Mouse (Mus musculus) megakaryocyte, adult 5-6 weeks (primary cell): ENCODE data around the gene Morc1. TPM values are rescaled to one million over a fixed set of nuclear protein-coding genes. Genes with fewer than 3 reads are reported as not detected.

Experiments used
- ATAC-seq: 2 replicates; pipeline ENCODE4 v1.8.0; 2016; ENCODE audit warnings: mild to moderate bottlenecking, inconsistent platforms; ENCODE audit not compliant: poor library complexity, severe bottlenecking
- total RNA-seq, 2 experiments: library from RNA; stranded (forward) in 1 of 2; stranded (reverse) in 1 of 2; fragments of 153-499, 151-499 nt in 1 of 2; fragments of 221-1000, 200-1000 nt in 1 of 2; gene quantifications; 2 replicates each; pipeline versions ENCODE4 v1.2.3 to v1.2.4; 2015 to 2017

Gene Morc1
- total RNA-seq, 2 experiments from 2014 or later, result not detected

- peak; percentile 84 for ATAC-seq
Observed at GRCm38 (mm10) chr16:48623447-48623846, 192.4 kb downstream of the Morc1 start.

DNA sequence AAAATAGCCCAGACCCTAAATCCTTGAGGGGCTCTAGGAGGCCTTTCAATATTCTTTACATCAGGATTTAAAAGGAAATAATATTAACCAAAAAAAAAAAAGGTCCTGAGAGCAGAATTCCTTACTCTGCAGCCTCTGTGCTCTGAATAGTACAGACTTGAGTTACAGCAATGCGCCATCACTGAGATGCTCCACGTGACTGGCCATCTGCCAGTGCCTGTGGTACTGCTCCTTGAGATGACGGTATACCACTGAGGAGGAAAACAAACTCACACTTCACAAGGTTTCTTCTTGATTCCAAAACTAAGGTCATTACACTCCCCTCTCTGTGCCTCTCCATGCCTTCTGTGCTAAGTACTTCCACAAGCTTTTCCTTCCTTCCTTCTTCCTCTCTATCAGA lies 195.1 kb downstream of the Morc1 start:
- no peak for ATAC-seq

- ATAC-seq, result 0 out of 2 replicates have a peak, but pooled peaks have one; percentile 20
Observed at GRCm38 (mm10) chr16:48627296-48627695, 196.3 kb downstream of the Morc1 start.

GRCm38 (mm10) chr16:48629710-48630109 lies 198.7 kb downstream of the Morc1 start:
- ATAC-seq, result no peak

- ATAC-seq, result no peak
Observed at GRCm38 (mm10) chr16:48630466-48630865, 199.4 kb downstream of the Morc1 start.

GRCm38 (mm10) chr16:48632351-48632750 lies 201.3 kb downstream of the Morc1 start:
- ATAC-seq, result 0 out of 2 replicates have a peak, but pooled peaks have one; percentile 35

DNA sequence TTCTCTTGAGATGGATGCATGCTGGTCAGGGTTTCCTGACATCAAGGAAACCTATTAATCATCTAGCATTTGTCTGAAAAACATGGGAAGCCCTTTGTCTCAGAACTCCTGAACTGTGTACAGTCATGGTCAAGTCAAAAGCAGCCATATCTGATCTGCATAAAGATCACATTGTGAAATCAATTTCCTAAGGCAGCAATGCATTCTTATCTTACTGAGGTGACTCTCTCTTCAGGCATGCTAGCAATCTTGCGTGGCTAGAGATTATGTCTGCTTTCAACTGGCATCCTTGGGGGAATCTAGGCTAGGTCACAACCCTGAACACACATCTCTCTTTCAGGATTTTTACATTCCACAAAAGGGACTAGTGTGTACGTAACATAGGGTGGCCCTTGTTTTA lies 215.2 kb downstream of the Morc1 start:
- no peak for ATAC-seq

DNA sequence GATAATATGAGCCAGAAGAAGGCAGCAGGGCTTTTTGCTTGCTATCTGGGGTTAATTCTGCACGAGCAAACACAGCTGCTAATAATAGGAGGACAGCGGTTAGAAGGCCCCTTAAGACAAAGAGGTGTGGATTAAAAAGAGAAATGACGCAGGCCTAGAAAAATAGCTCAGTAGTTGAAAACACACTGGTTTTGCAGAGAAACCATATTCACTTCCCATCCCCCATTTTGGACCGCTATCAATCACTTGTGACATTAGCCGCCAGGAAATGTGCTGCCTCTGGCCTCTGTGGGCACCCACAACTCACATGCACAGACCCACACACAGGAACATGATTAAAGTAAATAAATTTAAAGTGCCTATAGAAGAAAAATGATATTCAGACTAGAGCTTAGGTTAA lies 240.7 kb downstream of the Morc1 start:
- ATAC-seq, result peak; percentile 50

DNA sequence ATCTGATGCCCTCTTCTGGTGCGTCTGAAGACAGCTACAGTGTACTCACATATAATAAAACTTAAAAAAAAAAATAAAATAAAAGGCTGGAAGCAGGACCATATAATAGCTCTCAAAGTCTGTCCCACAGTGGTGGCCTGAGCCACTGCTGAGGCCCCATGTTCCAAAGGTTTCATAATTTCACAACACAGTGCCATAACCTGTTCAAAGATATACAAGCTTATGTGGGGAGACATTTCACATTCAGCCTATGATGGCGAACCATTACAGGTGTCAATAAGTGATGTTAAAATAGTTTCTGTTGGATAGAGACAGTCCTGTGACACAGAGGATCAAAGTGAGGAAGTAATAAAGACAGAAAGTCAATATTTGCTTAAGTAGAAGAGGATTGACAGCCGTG lies 241.6 kb downstream of the Morc1 start:
- ATAC-seq, result no peak

DNA sequence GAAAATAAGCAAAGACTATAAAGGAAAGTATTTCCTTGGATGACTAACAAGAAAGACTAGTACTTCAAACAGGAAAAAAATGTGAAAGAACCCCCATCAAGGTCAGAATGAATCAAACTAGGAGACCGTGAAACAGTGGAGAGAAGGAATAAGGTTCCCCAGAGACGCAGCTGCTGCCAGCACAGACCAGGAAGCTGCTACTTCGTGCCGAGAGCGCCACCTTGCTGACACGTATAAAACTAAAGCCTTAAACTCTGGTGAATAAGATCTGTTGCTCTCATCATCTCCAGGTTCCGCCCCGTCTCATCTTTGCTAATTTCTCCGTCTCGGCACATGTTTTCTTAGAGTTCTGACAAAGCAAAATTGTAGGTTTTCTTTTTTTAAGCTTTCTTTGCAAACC lies 244.6 kb downstream of the Morc1 start:
- peak; percentile 92 for ATAC-seq

DNA sequence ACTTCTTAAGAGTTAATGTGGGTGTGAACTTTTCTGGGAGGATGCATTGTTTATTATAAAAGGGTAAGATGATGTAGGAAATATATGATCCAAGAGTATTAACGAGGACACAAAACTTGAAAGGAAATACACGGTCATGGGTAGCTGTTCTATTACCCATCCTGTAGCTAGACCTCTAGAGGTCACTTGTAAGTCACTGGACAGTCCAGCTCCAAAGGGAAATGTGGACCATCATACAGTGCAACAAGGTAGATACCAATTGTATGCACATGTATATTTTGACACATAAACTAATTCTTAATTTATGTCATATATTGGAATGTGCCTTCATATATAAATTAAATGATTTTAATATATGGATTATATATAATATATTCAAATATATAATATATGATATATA lies 245.2 kb downstream of the Morc1 start:
- no peak for ATAC-seq

DNA sequence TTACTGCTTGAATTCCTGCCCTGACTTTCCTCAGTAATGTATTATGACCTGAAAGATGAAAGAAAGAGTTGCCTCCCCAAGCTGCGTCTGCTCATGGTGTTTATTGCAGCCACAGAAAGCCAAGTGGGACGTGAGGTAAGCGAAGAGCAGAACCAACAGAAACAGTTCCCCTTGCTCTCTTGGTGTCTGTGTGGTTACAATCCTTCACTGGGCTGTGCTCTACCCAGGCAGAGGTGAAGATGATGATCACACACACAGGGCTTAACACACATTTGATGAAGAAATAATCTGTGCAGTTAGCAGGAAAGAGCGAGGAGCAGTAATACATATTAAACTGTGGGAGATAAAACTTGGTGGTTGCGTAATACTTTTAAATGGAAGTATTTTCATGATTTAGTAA lies 246.3 kb downstream of the Morc1 start:
- ATAC-seq, result peak; percentile 39

DNA sequence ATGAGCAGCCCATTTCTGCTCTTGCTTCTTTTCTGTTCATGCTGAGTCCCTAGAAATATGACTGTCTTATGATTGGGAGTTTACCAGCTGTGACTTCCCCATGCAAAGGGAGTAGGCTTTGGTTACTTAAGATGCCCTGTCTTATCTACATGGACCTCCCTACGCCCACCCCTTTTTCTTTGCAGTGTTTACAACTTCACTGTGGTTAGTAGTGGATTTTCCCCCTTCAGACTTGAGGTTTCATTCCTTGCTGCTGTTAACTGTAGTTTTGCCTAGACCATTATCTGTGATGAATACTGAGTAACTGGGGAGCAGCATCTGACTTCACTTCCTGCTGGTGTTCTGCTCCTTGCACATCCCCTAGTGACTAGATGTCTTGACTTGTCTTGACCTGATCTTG lies 247.0 kb downstream of the Morc1 start:
- 0 out of 2 replicates have a peak, but pooled peaks have one; percentile 8 for ATAC-seq

Other genes with a start within 250 kb of the Morc1 start
- gene Dppa4, start 147.5 kb upstream of the Morc1 start, total RNA-seq (2015), result not detected in 2 replicates
- not detected in 2 replicates for gene Dppa4, start 147.5 kb upstream of the Morc1 start, total RNA-seq (2017)
- gene Dppa2, start 127.3 kb upstream of the Morc1 start, total RNA-seq (2015), result not detected in 2 replicates
- not detected in 2 replicates for gene Dppa2, start 127.3 kb upstream of the Morc1 start, total RNA-seq (2017)
- gene Gm5485, start 18.8 kb upstream of the Morc1 start, total RNA-seq (2015), result not detected in 2 replicates
- not detected in 2 replicates for gene Gm5485, start 18.8 kb upstream of the Morc1 start, total RNA-seq (2017)